Mouse (Mus musculus) liver, embryonic 14.5 days (tissue): ENCODE data around the gene Tmbim7.

Experiments
- CTCF ChIP-seq: IDR thresholded peaks from 2 replicates; pipeline ENCODE4 v1.5.1; 2016; ENCODE audit warnings: antibody characterized with exemption, low read depth, control low read depth
- EP300 ChIP-seq: IDR thresholded peaks from 2 replicates; pipeline ENCODE4 v1.6.1; 2016; ENCODE audit warnings: antibody characterized with exemption, low read depth

GRCm38 (mm10) chr5:3635286-3635685 lies 15.7 kb upstream of the Tmbim7 start:
- TF ChIP-seq CTCF (no peak), EP300 (no peak)
